In the genomic region with DNA sequence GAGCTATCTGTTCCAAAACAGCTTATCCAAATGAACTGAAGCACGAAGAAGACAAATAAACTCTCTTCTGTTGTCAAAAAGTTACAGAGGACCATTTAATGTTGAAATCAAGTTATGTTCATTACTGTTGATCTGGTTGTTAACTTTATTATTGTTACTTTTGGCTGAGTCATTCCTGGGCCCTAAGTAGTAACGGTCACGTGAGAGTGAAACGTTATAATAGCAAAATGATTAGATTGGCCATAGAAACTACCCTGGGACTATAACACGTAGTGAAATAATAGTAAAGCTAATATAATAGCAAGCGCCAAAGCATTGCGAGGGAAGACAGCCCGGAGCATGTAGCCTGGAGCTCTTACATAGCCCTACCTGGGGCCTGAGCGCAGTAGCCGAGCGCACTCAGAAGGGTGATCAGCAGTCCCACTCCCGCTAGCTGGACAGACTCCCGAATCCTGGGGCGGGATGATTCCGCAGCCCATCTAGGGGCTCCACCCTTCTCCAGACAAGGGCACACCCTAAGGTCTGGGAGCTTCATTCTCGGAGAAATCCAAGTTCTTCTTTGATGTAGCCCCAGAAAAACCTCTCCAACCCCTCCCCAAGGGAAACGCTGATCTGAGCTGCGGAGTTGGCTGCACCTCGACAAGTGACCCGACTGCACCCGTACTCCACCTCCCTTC, we compare ENCODE assay signal across 8 mouse cellular contexts. TPM values are rescaled to one million over a fixed set of nuclear protein-coding genes. Genes with fewer than 3 reads are reported as not detected.
DNase-seq lines count a peak whose midpoint lies in the region; ATAC-seq lines count a peak whose summit lies in the region.

A gene (minus strand): TSS at position 630 of the 677 bp plus-strand sequence.

- peak within 1 kb of the TSS; percentile 37 to 55; a peak in 2 of 4 replicates for H3K27ac ChIP-seq in heart, embryonic 14.5 days (replicated peaks in 1 of 2; ENCODE audit: control insufficient read depth in 1 of 2, insufficient read depth in 1 of 2, low read depth in 2 of 2, low read length in 2 of 2)
- H3K27ac ChIP-seq in stomach, embryonic 15.5 days: peak within 1 kb of the TSS; percentile 84

- no peaks in the 10 kb centered on the region for H3K36me3 ChIP-seq in heart, embryonic 14.5 days (ENCODE audit: control insufficient read depth, insufficient read depth, low read length)
- no peaks in the 10 kb centered on the region for H3K36me3 ChIP-seq in stomach, embryonic 15.5 days

- H3K4me3 ChIP-seq in heart, embryonic 14.5 days (ENCODE audit: control insufficient read depth in 1 of 2, insufficient read depth in 1 of 2, low read depth in 1 of 2, low read length in 2 of 2): peak within 1 kb of the TSS; percentile 49 to 76
- peak within 1 kb of the TSS; percentile 51 for H3K4me3 ChIP-seq in stomach, embryonic 15.5 days (replicated peaks)

- peaks cover 3% of the 10 kb centered on the region; the same call in 1 of the 2 replicates for H3K9me3 ChIP-seq in heart, embryonic 14.5 days (ENCODE audit: control insufficient read depth, low read length)
- no peaks in the 10 kb centered on the region for H3K9me3 ChIP-seq in stomach, embryonic 15.5 days

- H3K4me2 ChIP-seq in heart, embryonic 14.5 days (ENCODE audit: low read length): peak within 1 kb of the TSS; percentile 78
- peak within 1 kb of the TSS; percentile 90 for H3K4me2 ChIP-seq in stomach, embryonic 15.5 days

- 0 out of 2 replicates have a peak, but pooled peaks cover 4% of the 10 kb centered on the region for H3K27me3 ChIP-seq in heart, embryonic 14.5 days (ENCODE audit: control insufficient read depth, insufficient read depth, low read length)
- H3K27me3 ChIP-seq in stomach, embryonic 15.5 days (replicated peaks): no peaks in the 10 kb centered on the region

- ATAC-seq in erythroblast, adult 5-6 weeks (replicated peaks; ENCODE audit: low FRiP score, poor library complexity, severe bottlenecking): peak; percentile 71
- no peak; the same call in 1 of the 2 replicates for ATAC-seq in heart, embryonic 14.5 days (ENCODE audit: insufficient number of reproducible peaks, insufficient read depth, low FRiP score, low read depth)
- peak; percentile 63 for ATAC-seq in stomach, embryonic 15.5 days (ENCODE audit: insufficient read depth, low FRiP score, low read depth)

- peak; percentile 67 to 73 for DNase-seq in urinary bladder, adult 18-20 months (ENCODE audit: low spot score in 2 of 2)
- DNase-seq in urinary bladder, postnatal 10 days (ENCODE audit: low spot score): no peak
- no peak for DNase-seq in layer of hippocampus, postnatal 10 days (ENCODE audit: low spot score in 2 of 2)
- DNase-seq in lung, postnatal 14 days: peak; percentile 37
- no peak for DNase-seq in thymus, adult 18-20 months

- H3K9ac ChIP-seq in heart, embryonic 14.5 days (ENCODE audit: low read length): peak within 1 kb of the TSS; percentile 75
- peak within 1 kb of the TSS; percentile 50; the same call in 1 of the 2 replicates for H3K9ac ChIP-seq in stomach, embryonic 15.5 days

- H3K4me1 ChIP-seq in heart, embryonic 14.5 days (ENCODE audit: control insufficient read depth in 2 of 2, insufficient read depth in 2 of 2, low read length in 2 of 2): peaks cover 12 to 16% of the 10 kb centered on the region in 2 experiments
- peaks cover 12% of the 10 kb centered on the region for H3K4me1 ChIP-seq in stomach, embryonic 15.5 days

- WGBS in heart, embryonic 14.5 days: 11% methylated on average over 21 of the region's 21 CpGs
- 9% methylated on average over 21 of the region's 21 CpGs for WGBS in stomach, embryonic 15.5 days

RNA-seq across cellular contexts. Expression of the gene that starts here (rescaled TPM):
- total RNA-seq in erythroblast, adult 5-6 weeks (2015; ENCODE audit: low replicate concordance): 7.9 and 26.1 TPM in 2 replicates
- total RNA-seq in erythroblast, adult 5-6 weeks (2017; ENCODE audit: low replicate concordance): 13.6 and 21.0 TPM in 2 replicates
- polyA plus RNA-seq in heart, embryonic 14.5 days (2014; fragmentation: Nextera tagmentation; extraction: Ambion mirVana): 70.0 and 79.7 TPM in 2 replicates
- 10 to 100 TPM; 30.6 to 31.9 TPM for total RNA-seq in layer of hippocampus, postnatal 10 days (2021)
- polyA plus RNA-seq in stomach, embryonic 15.5 days (2015; fragmentation: Nextera tagmentation; extraction: Ambion mirVana): 52.6 and 55.6 TPM in 2 replicates

Comparison
In these comparisons a context has a peak if more than half of its experiments do, and no peak if none do; other contexts are left out.
1. DNase-seq: peak in urinary bladder, adult 18-20 months (2 of 2) and lung, postnatal 14 days (single experiment); none in urinary bladder, postnatal 10 days (single experiment), layer of hippocampus, postnatal 10 days (0 of 2) and thymus, adult 18-20 months (0 of 2).